Mouse (Mus musculus) large intestine, adult 2 months (tissue): ENCODE results near the gene Ifit3. TPM values are rescaled to one million over a fixed set of nuclear protein-coding genes. Genes with fewer than 3 reads are reported as not detected.
A peak's percentile ranks its signal among the peaks of the same experiment; 100 is the strongest.
"Not testable (repeated sequence)": the region's sequence is repeated elsewhere in the genome, so short reads cannot be mapped to it uniquely, and the experiment has no call there.

ENCODE experiments used
- DNase-seq: peaks from one replicate; pipeline ENCODE4 v3.0.0-alpha.2; 2012; ENCODE audit warnings: low read depth, low spot score
- WGBS: fragments of 180-500 bp; shearing (Covaris S2); methylation state at CpG from one replicate; pipeline ENCODE4 v1.1.7; 2018; 5-methylcytosine and 5-hydroxymethylcytosine counted together
- polyA plus RNA-seq: library from polyadenylated mRNA; depleted of rRNA; stranded (reverse); fragments of >200 nt; gene quantifications from 2 replicates; pipeline ENCODE4 v1.2.3, GENCODE M21; 2012; rRNA removed

Ifit3 gene
- 3.0 and 3.9 TPM in 2 replicates for polyA plus RNA-seq

GRCm38 (mm10) chr19:34583126-34583766, at the start of gene Ifit3:
Ifit3 (plus strand) TSS chr19:34583531.
- WGBS: 14% methylated on average over 2 of the region's 2 CpGs
- DNase-seq: not testable (repeated sequence)

- DNase-seq: no peak
- WGBS: 82% methylated on average over 1 of the region's 1 CpGs
Observed at GRCm38 (mm10) chr19:34539422-34539821, 43.9 kb upstream of the Ifit3 start.

GRCm38 (mm10) chr19:34546211-34546610, 37.1 kb upstream of the Ifit3 start:
- 92% methylated on average over 4 of the region's 4 CpGs for WGBS
- no peak for DNase-seq

- WGBS: 17% methylated on average over 7 of the region's 7 CpGs
- DNase-seq: peak; percentile 76
Observed at GRCm38 (mm10) chr19:34547976-34548375, 35.4 kb upstream of the Ifit3 start.

- no peak for DNase-seq
- 26% methylated on average over 4 of the region's 4 CpGs for WGBS
Observed at GRCm38 (mm10) chr19:34550205-34550533, 33.2 kb upstream of the Ifit3 start.

- no peak for DNase-seq
Observed at GRCm38 (mm10) chr19:34550534-34551223, 32.7 kb upstream of the Ifit3 start, which contains the start of gene Ifit2. Ifit2 (plus strand) TSS chr19:34550694.

GRCm38 (mm10) chr19:34551981-34552380, 31.4 kb upstream of the Ifit3 start:
- no peak for DNase-seq
- WGBS: 25% methylated on average over 5 of the region's 5 CpGs

More at GRCm38 (mm10) chr19:34550534-34551223, 32.7 kb upstream of the Ifit3 start, which contains the start of gene Ifit2:
- WGBS: 5% methylated on average over 22 of the region's 22 CpGs

GRCm38 (mm10) chr19:34553021-34553420, 30.3 kb upstream of the Ifit3 start:
- WGBS: 48% methylated on average over 6 of the region's 6 CpGs

GRCm38 (mm10) chr19:34553522-34553921, 29.8 kb upstream of the Ifit3 start:
- no peak for DNase-seq
- 34% methylated on average over 3 of the region's 3 CpGs for WGBS

More at GRCm38 (mm10) chr19:34553021-34553420, 30.3 kb upstream of the Ifit3 start:
- DNase-seq: no peak

- no peak for DNase-seq
Observed at GRCm38 (mm10) chr19:34554061-34554460, 29.3 kb upstream of the Ifit3 start.

GRCm38 (mm10) chr19:34556621-34557020, 26.7 kb upstream of the Ifit3 start:
- 21% methylated on average over 3 of the region's 3 CpGs for WGBS
- no peak for DNase-seq

- no peak for DNase-seq
Observed at GRCm38 (mm10) chr19:34562556-34562955, 20.8 kb upstream of the Ifit3 start.

- WGBS: 88% methylated on average over 1 of the region's 1 CpGs
- DNase-seq: no peak
Observed at GRCm38 (mm10) chr19:34566178-34566784, 17.1 kb upstream of the Ifit3 start.

- DNase-seq: no peak
- 45% methylated on average over 7 of the region's 7 CpGs for WGBS
Observed at GRCm38 (mm10) chr19:34568988-34569895, 14.1 kb upstream of the Ifit3 start.

- DNase-seq: no peak
Observed at GRCm38 (mm10) chr19:34569896-34570476, 13.3 kb upstream of the Ifit3 start.

GRCm38 (mm10) chr19:34571080-34571479, 12.3 kb upstream of the Ifit3 start:
- 95% methylated on average over 1 of the region's 1 CpGs for WGBS
- no peak for DNase-seq

More at GRCm38 (mm10) chr19:34569896-34570476, 13.3 kb upstream of the Ifit3 start:
- WGBS: 53% methylated on average over 4 of the region's 4 CpGs

- DNase-seq: peak; percentile 64
- WGBS: 49% methylated on average over 5 of the region's 5 CpGs
Observed at GRCm38 (mm10) chr19:34573650-34574049, 9.7 kb upstream of the Ifit3 start.

GRCm38 (mm10) chr19:34577121-34577520, 6.2 kb upstream of the Ifit3 start:
- 59% methylated on average over 1 of the region's 1 CpGs for WGBS
- DNase-seq: no peak

- not testable (repeated sequence) for DNase-seq
- WGBS: 76% methylated on average over 2 of the region's 2 CpGs
Observed at GRCm38 (mm10) chr19:34582696-34583095, 635 bp upstream of the Ifit3 start.
